Mouse (Mus musculus): ENCODE measurements around the gene Slc8a2. TPM values are rescaled to one million over a fixed set of nuclear protein-coding genes. Genes with fewer than 3 reads are reported as not detected.

Slc8a2 gene
- polyA plus RNA-seq, 1 experiment from 2014 or later = not detected

- Histone ChIP-seq H3K27ac (ENCODE audit: low read depth) (no peak overlapping the region), H3K36me3 (replicated peaks; ENCODE audit: insufficient read depth, low read length) (peaks cover 53% of the 10 kb centered on the region), H3K27me3 (ENCODE audit: insufficient read depth, low read length) (no peaks in the 10 kb centered on the region), H3K9me3 (ENCODE audit: low read length) (no peaks in the 10 kb centered on the region), H3K4me2 (ENCODE audit: low read depth, low read length) (no peak overlapping the region), H3K4me3 (ENCODE audit: low read depth, low read length) (no peak overlapping the region), H3K9ac (replicated peaks) (no peak overlapping the region), H3K4me1 (ENCODE audit: insufficient read depth) (peaks cover 20% of the 10 kb centered on the region)
- no peak for TF ChIP-seq CTCF (IDR thresholded peaks at IDR 0.05; ENCODE audit: low read depth)
- no peak for TF ChIP-seq EP300 (IDR thresholded peaks at IDR 0.05; ENCODE audit: low read depth)
- 81% methylated on average over 6 of the region's 6 CpGs for WGBS (ENCODE audit: insufficient replicate concordance)
- DNase-seq (no peak), ATAC-seq (no peak)
Observed at GRCm38 (mm10) chr7:16103760-16104159, 25.9 kb upstream of the Slc8a2 start.

DNA sequence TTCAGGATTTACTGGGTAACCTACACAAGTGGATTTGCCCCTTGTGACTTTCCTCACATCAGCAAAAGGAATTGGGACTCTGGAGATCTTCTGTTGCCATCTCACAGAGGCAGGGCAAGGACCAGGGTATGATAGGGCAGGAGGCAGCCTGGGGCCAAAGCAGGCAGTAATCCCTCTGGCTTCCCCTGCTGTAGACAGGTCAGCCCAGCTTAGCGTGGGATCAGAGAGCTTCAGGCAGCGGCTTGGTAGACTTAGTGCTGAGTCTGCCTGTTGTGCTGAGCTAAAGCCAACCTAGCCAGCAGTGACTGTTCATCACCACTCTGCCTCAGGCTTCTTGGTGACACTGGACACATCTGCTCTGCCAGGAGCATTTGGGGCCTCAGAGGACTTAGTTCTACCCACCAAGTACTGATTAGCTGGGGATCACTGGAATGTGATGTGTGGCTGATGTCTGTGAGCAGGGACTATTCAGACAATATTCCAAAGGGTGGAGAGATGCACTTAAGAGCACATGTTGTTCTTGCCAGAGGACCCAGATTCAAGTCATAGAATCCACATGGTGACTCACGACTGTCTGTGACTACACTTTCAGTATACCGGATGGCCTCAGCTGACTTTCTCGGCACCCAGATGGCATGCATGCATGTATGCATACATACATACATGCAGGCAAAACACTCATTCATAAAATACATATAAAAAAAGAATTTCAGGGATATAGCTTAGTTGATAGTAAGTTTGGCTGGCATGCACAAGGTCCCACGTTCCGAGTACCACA is 24.8 kb upstream of the Slc8a2 start:
- H3K9me3 ChIP-seq (ENCODE audit: low read length) = no peaks in the 10 kb centered on the region
- DNase-seq = no peak
- H3K4me3 ChIP-seq (ENCODE audit: low read depth, low read length) = no peak overlapping the region
- H3K4me2 ChIP-seq (ENCODE audit: low read depth, low read length) = no peak overlapping the region
- H3K27ac ChIP-seq (ENCODE audit: low read depth) = no peak overlapping the region
- TF ChIP-seq CTCF (IDR thresholded peaks at IDR 0.05; ENCODE audit: low read depth) (no peak), EP300 (IDR thresholded peaks at IDR 0.05; ENCODE audit: low read depth) (no peak)
- peaks cover 10% of the 10 kb centered on the region for H3K4me1 ChIP-seq (ENCODE audit: insufficient read depth)
- no peak for ATAC-seq
- no peak overlapping the region for H3K9ac ChIP-seq (replicated peaks)
- peaks cover 63% of the 10 kb centered on the region for H3K36me3 ChIP-seq (replicated peaks; ENCODE audit: insufficient read depth, low read length)
- H3K27me3 ChIP-seq (ENCODE audit: insufficient read depth, low read length) = no peaks in the 10 kb centered on the region
- 90% methylated on average over 7 of the region's 7 CpGs for WGBS (ENCODE audit: insufficient replicate concordance)

GRCm38 (mm10) chr7:16108886-16109542 is 20.6 kb upstream of the Slc8a2 start:
- peaks cover 77% of the 10 kb centered on the region for H3K36me3 ChIP-seq (replicated peaks; ENCODE audit: insufficient read depth, low read length)
- ATAC-seq (no peak), DNase-seq (no peak)
- H3K27ac ChIP-seq (ENCODE audit: low read depth) = no peak overlapping the region
- H3K9ac ChIP-seq (replicated peaks) = no peak overlapping the region
- H3K4me3 ChIP-seq (ENCODE audit: low read depth, low read length) = no peak overlapping the region
- no peak overlapping the region for H3K4me2 ChIP-seq (ENCODE audit: low read depth, low read length)
- 93% methylated on average over 9 of the region's 9 CpGs for WGBS (ENCODE audit: insufficient replicate concordance)
- H3K9me3 ChIP-seq (ENCODE audit: low read length) = no peaks in the 10 kb centered on the region
- TF ChIP-seq CTCF (IDR thresholded peaks at IDR 0.05; ENCODE audit: low read depth) (no peak), EP300 (IDR thresholded peaks at IDR 0.05; ENCODE audit: low read depth) (no peak)
- H3K27me3 ChIP-seq (ENCODE audit: insufficient read depth, low read length) = no peaks in the 10 kb centered on the region
- H3K4me1 ChIP-seq (ENCODE audit: insufficient read depth) = no peaks in the 10 kb centered on the region

GRCm38 (mm10) chr7:16110158-16110557 is 19.5 kb upstream of the Slc8a2 start:
- H3K9me3 ChIP-seq (ENCODE audit: low read length) = no peaks in the 10 kb centered on the region
- ATAC-seq (no peak), DNase-seq (no peak)
- no peak overlapping the region for H3K4me2 ChIP-seq (ENCODE audit: low read depth, low read length)
- no peaks in the 10 kb centered on the region for H3K27me3 ChIP-seq (ENCODE audit: insufficient read depth, low read length)
- H3K4me1 ChIP-seq (ENCODE audit: insufficient read depth) = no peaks in the 10 kb centered on the region
- no peak overlapping the region for H3K27ac ChIP-seq (ENCODE audit: low read depth)
- TF ChIP-seq EP300 (IDR thresholded peaks at IDR 0.05; ENCODE audit: low read depth) (no peak), CTCF (IDR thresholded peaks at IDR 0.05; ENCODE audit: low read depth) (no peak)
- no peak overlapping the region for H3K4me3 ChIP-seq (ENCODE audit: low read depth, low read length)
- H3K36me3 ChIP-seq (replicated peaks; ENCODE audit: insufficient read depth, low read length) = peaks cover 78% of the 10 kb centered on the region
- no peak overlapping the region for H3K9ac ChIP-seq (replicated peaks)
- 93% methylated on average over 8 of the region's 8 CpGs for WGBS (ENCODE audit: insufficient replicate concordance)

- TF ChIP-seq EP300 (IDR thresholded peaks at IDR 0.05; ENCODE audit: low read depth) (no peak), CTCF (IDR thresholded peaks at IDR 0.05; ENCODE audit: low read depth) (no peak)
- no peaks in the 10 kb centered on the region for H3K4me1 ChIP-seq (ENCODE audit: insufficient read depth)
- H3K36me3 ChIP-seq (replicated peaks; ENCODE audit: insufficient read depth, low read length) = peaks cover 89% of the 10 kb centered on the region
- ATAC-seq = no peak
- no peak overlapping the region for H3K9ac ChIP-seq (replicated peaks)
- H3K27me3 ChIP-seq (ENCODE audit: insufficient read depth, low read length) = no peaks in the 10 kb centered on the region
- no peak overlapping the region for H3K4me3 ChIP-seq (ENCODE audit: low read depth, low read length)
- no peaks in the 10 kb centered on the region for H3K9me3 ChIP-seq (ENCODE audit: low read length)
- H3K4me2 ChIP-seq (ENCODE audit: low read depth, low read length) = no peak overlapping the region
- no peak for DNase-seq
- no peak overlapping the region for H3K27ac ChIP-seq (ENCODE audit: low read depth)
- 85% methylated on average over 7 of the region's 7 CpGs for WGBS (ENCODE audit: insufficient replicate concordance)
Observed at GRCm38 (mm10) chr7:16111284-16112090, 18.1 kb upstream of the Slc8a2 start.

DNA sequence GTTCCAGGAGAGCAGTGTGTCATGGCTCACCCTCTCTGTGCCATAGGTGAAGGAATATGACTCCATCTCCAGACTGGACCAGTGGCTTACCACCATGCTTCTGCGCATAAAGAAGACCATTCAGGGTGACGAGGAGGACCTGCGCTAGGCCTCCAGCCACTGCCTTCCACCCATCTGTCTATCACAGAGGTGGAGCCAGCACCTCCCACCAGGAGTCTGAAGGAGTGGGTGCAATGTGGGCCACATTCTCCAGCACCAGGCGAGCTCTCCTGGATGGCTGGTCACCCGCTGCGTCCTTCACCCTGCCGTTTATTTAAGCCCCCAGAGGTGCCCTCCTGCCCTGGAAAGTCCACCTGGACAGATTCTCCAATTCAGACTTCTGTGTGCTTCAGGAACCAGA is 13.2 kb upstream of the Slc8a2 start:
- Histone ChIP-seq H3K4me1 (ENCODE audit: insufficient read depth) (peaks cover 11% of the 10 kb centered on the region), H3K4me3 (ENCODE audit: low read depth, low read length) (no peak overlapping the region), H3K36me3 (replicated peaks; ENCODE audit: insufficient read depth, low read length) (peaks cover 57% of the 10 kb centered on the region), H3K9ac (replicated peaks) (no peak overlapping the region), H3K27me3 (ENCODE audit: insufficient read depth, low read length) (no peaks in the 10 kb centered on the region), H3K9me3 (ENCODE audit: low read length) (no peaks in the 10 kb centered on the region), H3K4me2 (ENCODE audit: low read depth, low read length) (no peak overlapping the region), H3K27ac (ENCODE audit: low read depth) (no peak overlapping the region)
- DNase-seq (no peak), ATAC-seq (no peak)
- no peak for TF ChIP-seq EP300 (IDR thresholded peaks at IDR 0.05; ENCODE audit: low read depth)
- TF ChIP-seq CTCF (IDR thresholded peaks at IDR 0.05; ENCODE audit: low read depth) = no peak
- 88% methylated on average over 7 of the region's 7 CpGs for WGBS (ENCODE audit: insufficient replicate concordance)

All from liver, postnatal 0 days (tissue).